Mouse (Mus musculus): ENCODE measurements around the gene Kera. TPM values are rescaled to one million over a fixed set of nuclear protein-coding genes. Genes with fewer than 3 reads are reported as not detected.

The Kera gene
- polyA plus RNA-seq, 1 experiment from 2014 or later, result not detected

DNA sequence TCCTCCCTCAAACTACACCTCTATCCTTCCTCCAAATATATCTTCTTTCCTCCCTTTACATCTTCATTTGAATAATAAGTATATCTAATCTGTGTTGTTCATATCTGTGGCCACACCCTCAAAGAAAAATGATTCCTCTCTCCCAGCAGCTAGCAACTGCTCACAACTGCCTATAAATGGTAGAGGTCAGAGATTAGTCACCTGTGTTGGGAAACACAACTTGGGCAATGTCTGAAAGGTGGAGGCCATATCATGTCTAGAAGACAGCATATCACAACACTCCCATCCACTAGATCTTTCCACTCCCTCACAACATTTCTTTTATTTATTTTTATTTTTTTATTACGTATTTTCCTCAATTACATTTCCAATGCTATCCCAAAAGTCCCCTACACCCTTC is 52.8 kb downstream of the Kera start:
- TF ChIP-seq CTCF (IDR thresholded peaks at IDR 0.05; ENCODE audit: low read depth), result no peak
- WGBS, result 89% methylated on average over 1 of the region's 1 CpGs

More for the DNA sequence above, 52.8 kb downstream of the Kera start:
- ATAC-seq (replicated peaks; ENCODE audit: low FRiP score, low read depth) (no peak), DNase-seq (ENCODE audit: low spot score) (no peak)
- Histone ChIP-seq H3K27ac (no peak overlapping the region), H3K9me3 (replicated peaks; ENCODE audit: low read length) (no peaks in the 10 kb centered on the region), H3K4me1 (replicated peaks; ENCODE audit: insufficient read depth, low read length) (no peaks in the 10 kb centered on the region), H3K4me3 (replicated peaks; ENCODE audit: low read depth, low read length) (no peak overlapping the region), H3K36me3 (ENCODE audit: insufficient read depth, low read length) (no peaks in the 10 kb centered on the region), H3K4me2 (ENCODE audit: low read length) (no peak overlapping the region), H3K27me3 (ENCODE audit: insufficient read depth, low read length) (no peaks in the 10 kb centered on the region), H3K9ac (ENCODE audit: low read depth, low read length) (no peak overlapping the region)

Other genes starting within 250 kb of the Kera start
- gene Dcn, start 127.3 kb upstream of the Kera start, polyA plus RNA-seq (2015; fragmentation: Nextera tagmentation; extraction: Ambion mirVana), result 186 and 199 TPM in 2 replicates
- gene Lum, start 41.8 kb upstream of the Kera start, polyA plus RNA-seq (2015; fragmentation: Nextera tagmentation; extraction: Ambion mirVana), result 19.8 and 21.6 TPM in 2 replicates
- gene Epyc, start 37.2 kb downstream of the Kera start, polyA plus RNA-seq (2015; fragmentation: Nextera tagmentation; extraction: Ambion mirVana), result 0.08 TPM in 1 of 2 replicates, not detected in the other
- gene Ccer1, start 86.2 kb downstream of the Kera start, polyA plus RNA-seq (2015; fragmentation: Nextera tagmentation; extraction: Ambion mirVana), result not detected in 2 replicates
- gene C030005K15Rik, start 119.9 kb downstream of the Kera start, polyA plus RNA-seq (2015; fragmentation: Nextera tagmentation; extraction: Ambion mirVana), result not detected in 2 replicates

All from kidney, postnatal 0 days (tissue).